Mouse (Mus musculus): ENCODE data around the gene Sugt1. TPM values are rescaled to one million over a fixed set of nuclear protein-coding genes. Genes with fewer than 3 reads are reported as not detected.
A peak's percentile ranks its signal among the peaks of the same experiment; 100 is the strongest.

Gene Sugt1
- polyA plus RNA-seq, 1 experiment from 2014 or later, result 150 TPM

- H3K9me3 ChIP-seq (ENCODE audit: control insufficient read depth, low read length), result no peaks in the 10 kb centered on the region
- no peaks in the 10 kb centered on the region for H3K27me3 ChIP-seq (ENCODE audit: control insufficient read depth, insufficient read depth, low read length)
- no peaks in the 10 kb centered on the region for H3K36me3 ChIP-seq (ENCODE audit: control insufficient read depth, insufficient read depth, low read length)
- no peak overlapping the region for H3K27ac ChIP-seq (ENCODE audit: low read depth, low read length)
- H3K9ac ChIP-seq (ENCODE audit: low read length), result no peak overlapping the region
- no peak overlapping the region for H3K4me3 ChIP-seq (ENCODE audit: low read depth, low read length)
- no peak for DNase-seq (ENCODE audit: low spot score)
- no peak for ATAC-seq (replicated peaks; ENCODE audit: low FRiP score)
- no peak overlapping the region for H3K4me2 ChIP-seq (ENCODE audit: low read depth, low read length, severe bottlenecking)
- 92% methylated on average over 13 of the region's 13 CpGs for WGBS
- H3K4me1 ChIP-seq (replicated peaks; ENCODE audit: control insufficient read depth, insufficient read depth, low read length), result no peaks in the 10 kb centered on the region
These were observed 13.9 kb upstream of the Sugt1 start for GRCm38 (mm10) chr14:79573482-79574191.

DNA sequence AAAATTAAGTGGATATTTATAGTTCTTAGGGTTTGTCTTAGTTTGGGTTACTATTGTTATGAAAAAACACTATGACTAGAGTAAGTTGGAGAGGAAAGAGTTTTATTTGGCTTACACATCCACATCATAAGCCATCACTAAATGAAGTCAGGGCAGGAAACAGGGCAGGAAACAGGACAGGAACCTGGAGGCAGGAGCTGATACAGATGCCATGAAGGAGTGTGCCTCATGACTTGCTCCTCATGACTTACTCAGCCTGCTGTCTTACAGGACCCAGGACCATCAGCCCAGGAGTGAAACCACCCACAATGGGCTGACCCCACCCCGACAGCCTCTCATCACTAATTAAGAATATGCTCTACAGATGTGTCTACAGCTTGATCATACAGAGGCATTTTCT is 13.1 kb upstream of the Sugt1 start:
- Histone ChIP-seq H3K27me3 (ENCODE audit: control insufficient read depth, insufficient read depth, low read length) (no peaks in the 10 kb centered on the region), H3K9me3 (ENCODE audit: control insufficient read depth, low read length) (no peaks in the 10 kb centered on the region), H3K27ac (ENCODE audit: low read depth, low read length) (no peak overlapping the region), H3K4me3 (ENCODE audit: low read depth, low read length) (no peak overlapping the region), H3K36me3 (ENCODE audit: control insufficient read depth, insufficient read depth, low read length) (no peaks in the 10 kb centered on the region), H3K9ac (ENCODE audit: low read length) (no peak overlapping the region), H3K4me1 (replicated peaks; ENCODE audit: control insufficient read depth, insufficient read depth, low read length) (no peaks in the 10 kb centered on the region), H3K4me2 (ENCODE audit: low read depth, low read length, severe bottlenecking) (no peak overlapping the region)
- DNase-seq (ENCODE audit: low spot score), result no peak
- no peak for ATAC-seq (replicated peaks; ENCODE audit: low FRiP score)
- WGBS, result 95% methylated on average over 1 of the region's 1 CpGs

DNA sequence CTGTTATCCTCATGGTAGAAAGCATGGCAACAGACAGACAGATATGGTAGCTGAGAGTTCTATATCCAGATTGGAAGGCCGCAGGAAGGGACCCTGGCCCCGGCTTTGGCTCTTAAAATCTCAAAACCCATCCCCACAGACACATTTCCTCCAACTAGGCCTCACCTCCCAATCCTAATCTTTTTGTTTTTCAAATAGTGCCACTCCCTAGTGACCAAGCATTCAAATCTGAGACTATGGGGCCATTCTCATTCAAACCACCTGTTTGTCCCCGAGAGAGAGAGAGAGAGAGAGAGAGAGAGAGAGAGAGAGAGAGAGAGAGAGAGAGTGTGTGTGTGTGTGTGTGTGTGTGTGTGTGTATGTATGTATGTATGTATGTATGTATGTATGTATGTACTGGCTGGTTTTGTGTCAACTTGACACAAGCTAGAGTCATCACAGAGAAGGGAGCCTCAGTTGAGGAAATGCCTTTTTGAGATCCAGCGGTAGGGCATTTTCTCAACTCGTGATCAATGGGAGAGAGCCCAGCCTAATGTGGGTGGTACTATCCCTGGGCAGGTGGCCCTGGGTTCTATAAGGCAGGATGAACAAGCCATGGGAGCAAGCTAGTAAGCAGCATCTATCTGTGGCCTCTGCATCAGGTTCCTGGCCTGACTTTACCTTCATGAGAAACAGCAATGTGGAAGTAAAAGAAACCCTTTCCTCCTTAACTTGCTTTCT is 3.8 kb upstream of the Sugt1 start:
- H3K4me2 ChIP-seq (ENCODE audit: low read depth, low read length, severe bottlenecking), result no peak overlapping the region
- no peak overlapping the region for H3K4me3 ChIP-seq (ENCODE audit: low read depth, low read length)
- DNase-seq (ENCODE audit: low spot score) (no peak), ATAC-seq (replicated peaks; ENCODE audit: low FRiP score) (no peak)
- no peaks in the 10 kb centered on the region for H3K27me3 ChIP-seq (ENCODE audit: control insufficient read depth, insufficient read depth, low read length)
- WGBS, result 88% methylated on average over 5 of the region's 5 CpGs
- no peak overlapping the region for H3K9ac ChIP-seq (ENCODE audit: low read length)
- H3K36me3 ChIP-seq (ENCODE audit: control insufficient read depth, insufficient read depth, low read length), result no peaks in the 10 kb centered on the region
- H3K9me3 ChIP-seq (ENCODE audit: control insufficient read depth, low read length), result no peaks in the 10 kb centered on the region
- H3K4me1 ChIP-seq (replicated peaks; ENCODE audit: control insufficient read depth, insufficient read depth, low read length), result peaks cover 5% of the 10 kb centered on the region; the same call in 1 of the 2 replicates
- no peak overlapping the region for H3K27ac ChIP-seq (ENCODE audit: low read depth, low read length)

GRCm38 (mm10) chr14:79586499-79587138 is 872 bp upstream of the Sugt1 start:
- ATAC-seq (replicated peaks; ENCODE audit: low FRiP score) (no peak), DNase-seq (ENCODE audit: low spot score) (no peak)
- Histone ChIP-seq H3K27me3 (ENCODE audit: control insufficient read depth, insufficient read depth, low read length) (no peaks in the 10 kb centered on the region), H3K9ac (ENCODE audit: low read length) (peak overlapping the region; percentile 69), H3K27ac (ENCODE audit: low read depth, low read length) (peak overlapping the region; percentile 82; the same call in 1 of the 2 replicates), H3K9me3 (ENCODE audit: control insufficient read depth, low read length) (no peaks in the 10 kb centered on the region), H3K36me3 (ENCODE audit: control insufficient read depth, insufficient read depth, low read length) (no peaks in the 10 kb centered on the region), H3K4me2 (ENCODE audit: low read depth, low read length, severe bottlenecking) (peak overlapping the region; percentile 58), H3K4me3 (ENCODE audit: low read depth, low read length) (peak overlapping the region; percentile 68), H3K4me1 (replicated peaks; ENCODE audit: control insufficient read depth, insufficient read depth, low read length) (peaks cover 7% of the 10 kb centered on the region; the same call in 1 of the 2 replicates)
- WGBS, result 34% methylated on average over 16 of the region's 16 CpGs

GRCm38 (mm10) chr14:79587852-79588229 is 350 bp downstream of the Sugt1 start:
- H3K4me2 ChIP-seq (ENCODE audit: low read depth, low read length, severe bottlenecking), result peak overlapping the region; percentile 58
- H3K4me3 ChIP-seq (ENCODE audit: low read depth, low read length), result peak overlapping the region; percentile 68
- H3K27ac ChIP-seq (ENCODE audit: low read depth, low read length), result peak overlapping the region; percentile 82
- ATAC-seq (replicated peaks; ENCODE audit: low FRiP score) (peak; percentile 56), DNase-seq (ENCODE audit: low spot score) (no peak)
- H3K27me3 ChIP-seq (ENCODE audit: control insufficient read depth, insufficient read depth, low read length), result no peaks in the 10 kb centered on the region
- no peaks in the 10 kb centered on the region for H3K9me3 ChIP-seq (ENCODE audit: control insufficient read depth, low read length)
- peaks cover 7% of the 10 kb centered on the region; the same call in 1 of the 2 replicates for H3K4me1 ChIP-seq (replicated peaks; ENCODE audit: control insufficient read depth, insufficient read depth, low read length)
- H3K9ac ChIP-seq (ENCODE audit: low read length), result peak overlapping the region; percentile 69
- H3K36me3 ChIP-seq (ENCODE audit: control insufficient read depth, insufficient read depth, low read length), result no peaks in the 10 kb centered on the region
- WGBS, result 2% methylated on average over 9 of the region's 9 CpGs

GRCm38 (mm10) chr14:79588534-79588951 is 1.1 kb downstream of the Sugt1 start:
- no peak overlapping the region for H3K27ac ChIP-seq (ENCODE audit: low read depth, low read length)
- ATAC-seq (replicated peaks; ENCODE audit: low FRiP score) (no peak), DNase-seq (ENCODE audit: low spot score) (no peak)
- H3K9ac ChIP-seq (ENCODE audit: low read length), result peak overlapping the region; percentile 69; the same call in 1 of the 2 replicates
- no peaks in the 10 kb centered on the region for H3K9me3 ChIP-seq (ENCODE audit: control insufficient read depth, low read length)
- 91% methylated on average over 9 of the region's 9 CpGs for WGBS
- H3K36me3 ChIP-seq (ENCODE audit: control insufficient read depth, insufficient read depth, low read length), result no peaks in the 10 kb centered on the region
- H3K4me2 ChIP-seq (ENCODE audit: low read depth, low read length, severe bottlenecking), result peak overlapping the region; percentile 58
- H3K4me3 ChIP-seq (ENCODE audit: low read depth, low read length), result peak overlapping the region; percentile 68
- no peaks in the 10 kb centered on the region for H3K27me3 ChIP-seq (ENCODE audit: control insufficient read depth, insufficient read depth, low read length)
- peaks cover 7% of the 10 kb centered on the region; the same call in 1 of the 2 replicates for H3K4me1 ChIP-seq (replicated peaks; ENCODE audit: control insufficient read depth, insufficient read depth, low read length)

DNA sequence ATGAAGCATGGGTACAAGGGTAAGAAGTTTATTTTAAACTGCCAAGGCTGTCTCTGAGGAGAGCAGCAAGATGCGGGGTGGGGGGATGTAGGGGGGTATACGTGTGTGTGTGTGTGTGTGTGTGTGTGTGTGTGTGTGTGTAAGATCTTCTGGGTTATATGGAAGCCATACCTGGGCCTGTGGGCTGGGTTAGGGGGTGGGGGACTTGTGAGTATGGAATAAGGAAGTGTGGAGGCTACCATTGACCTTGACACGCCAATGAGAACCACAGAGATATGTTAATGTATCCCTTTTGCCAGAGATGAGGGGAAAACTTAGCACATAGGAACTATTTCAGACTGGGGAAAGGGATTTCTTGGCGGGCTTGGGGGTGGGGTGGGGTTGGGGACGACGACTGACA is 1.9 kb downstream of the Sugt1 start:
- H3K4me3 ChIP-seq (ENCODE audit: low read depth, low read length), result no peak overlapping the region
- ATAC-seq (replicated peaks; ENCODE audit: low FRiP score) (no peak), DNase-seq (ENCODE audit: low spot score) (no peak)
- no peaks in the 10 kb centered on the region for H3K9me3 ChIP-seq (ENCODE audit: control insufficient read depth, low read length)
- H3K27me3 ChIP-seq (ENCODE audit: control insufficient read depth, insufficient read depth, low read length), result no peaks in the 10 kb centered on the region
- no peak overlapping the region for H3K4me2 ChIP-seq (ENCODE audit: low read depth, low read length, severe bottlenecking)
- H3K9ac ChIP-seq (ENCODE audit: low read length), result no peak overlapping the region
- 86% methylated on average over 6 of the region's 6 CpGs for WGBS
- H3K27ac ChIP-seq (ENCODE audit: low read depth, low read length), result no peak overlapping the region
- H3K36me3 ChIP-seq (ENCODE audit: control insufficient read depth, insufficient read depth, low read length), result no peaks in the 10 kb centered on the region
- H3K4me1 ChIP-seq (replicated peaks; ENCODE audit: control insufficient read depth, insufficient read depth, low read length), result peaks cover 7% of the 10 kb centered on the region; the same call in 1 of the 2 replicates

DNA sequence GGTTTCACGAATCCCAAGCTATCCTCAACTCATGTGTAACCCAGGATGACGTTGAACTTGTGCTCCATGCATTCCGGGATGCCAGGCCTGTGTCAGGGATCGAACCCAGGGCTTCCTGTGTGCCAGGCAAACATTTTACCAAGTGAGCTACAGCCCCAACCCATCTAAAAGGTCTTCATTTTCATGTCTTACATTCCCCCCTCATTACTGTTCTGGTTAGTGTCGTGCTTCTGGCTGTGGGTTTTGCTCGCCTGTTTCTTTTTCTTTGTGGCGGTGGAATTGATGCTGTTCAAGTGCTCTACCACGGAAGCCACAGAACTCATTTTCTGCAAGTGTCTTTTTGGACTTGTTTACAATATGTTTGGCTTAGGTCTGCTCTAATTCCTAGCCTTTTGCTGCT is 3.4 kb downstream of the Sugt1 start:
- no peak for ATAC-seq (replicated peaks; ENCODE audit: low FRiP score)
- Histone ChIP-seq H3K27me3 (ENCODE audit: control insufficient read depth, insufficient read depth, low read length) (no peaks in the 10 kb centered on the region), H3K4me1 (replicated peaks; ENCODE audit: control insufficient read depth, insufficient read depth, low read length) (peaks cover 7% of the 10 kb centered on the region; the same call in 1 of the 2 replicates), H3K9me3 (ENCODE audit: control insufficient read depth, low read length) (no peaks in the 10 kb centered on the region), H3K4me3 (ENCODE audit: low read depth, low read length) (no peak overlapping the region), H3K36me3 (ENCODE audit: control insufficient read depth, insufficient read depth, low read length) (no peaks in the 10 kb centered on the region; the same call in 1 of the 2 replicates), H3K4me2 (ENCODE audit: low read depth, low read length, severe bottlenecking) (no peak overlapping the region), H3K27ac (ENCODE audit: low read depth, low read length) (no peak overlapping the region), H3K9ac (ENCODE audit: low read length) (no peak overlapping the region)
- DNase-seq (ENCODE audit: low spot score), result no peak
- WGBS, result 91% methylated on average over 8 of the region's 8 CpGs
